Mouse (Mus musculus) thymus, postnatal 4 days (tissue): ENCODE results near the gene Crebbp.
"Not testable (repeated sequence)": the region's sequence is repeated elsewhere in the genome, so short reads cannot be mapped to it uniquely, and the experiment has no call there.

Experiments used
- DNase-seq: peaks from one replicate; pipeline ENCODE4 v3.0.0; 2021

The Crebbp gene

DNA sequence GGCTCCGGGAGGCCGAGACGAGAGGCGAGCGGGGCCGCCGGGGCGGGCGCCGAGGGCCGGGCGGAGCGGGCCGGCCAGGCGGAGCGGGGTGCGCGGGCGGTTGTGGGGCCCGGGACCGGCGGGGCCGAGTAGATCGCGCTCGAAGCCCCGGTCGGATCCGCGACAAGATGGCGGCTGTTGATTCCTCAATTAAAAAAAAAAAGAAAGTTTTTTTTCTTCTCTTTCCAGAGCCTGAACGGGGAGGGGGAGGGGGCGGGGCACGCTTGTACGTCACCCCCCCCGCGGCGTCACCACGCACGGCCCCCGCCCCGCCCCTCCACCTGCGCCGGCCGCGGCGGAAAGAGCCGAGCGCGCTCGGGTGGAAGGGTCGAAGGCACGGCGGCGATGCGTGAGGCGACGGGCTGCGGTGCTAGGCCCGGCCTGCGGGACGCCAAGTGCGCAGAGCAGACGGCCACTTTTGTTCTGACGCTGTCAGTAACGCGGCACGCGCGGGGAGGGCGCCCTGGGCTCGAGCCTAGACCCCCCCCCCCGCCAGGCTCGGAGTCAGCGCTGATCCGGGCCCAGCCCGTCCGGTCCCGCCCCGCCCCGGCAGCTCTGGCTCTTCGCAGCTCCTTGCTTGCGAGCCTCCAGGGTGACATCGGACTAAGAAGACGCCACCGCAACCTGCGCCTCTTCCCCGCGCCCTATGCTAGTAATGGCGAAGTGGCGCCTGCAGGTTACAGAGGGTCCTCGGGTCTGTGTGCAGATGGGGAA lies at the start of gene Crebbp:
Gene Crebbp, minus strand, starts transcription at position 199 of the 753 bp plus-strand sequence.
- DNase-seq = peak; percentile 98

GRCm38 (mm10) chr16:4263486-4263885 lies 49.7 kb upstream of the Crebbp start:
- no peak for DNase-seq

DNA sequence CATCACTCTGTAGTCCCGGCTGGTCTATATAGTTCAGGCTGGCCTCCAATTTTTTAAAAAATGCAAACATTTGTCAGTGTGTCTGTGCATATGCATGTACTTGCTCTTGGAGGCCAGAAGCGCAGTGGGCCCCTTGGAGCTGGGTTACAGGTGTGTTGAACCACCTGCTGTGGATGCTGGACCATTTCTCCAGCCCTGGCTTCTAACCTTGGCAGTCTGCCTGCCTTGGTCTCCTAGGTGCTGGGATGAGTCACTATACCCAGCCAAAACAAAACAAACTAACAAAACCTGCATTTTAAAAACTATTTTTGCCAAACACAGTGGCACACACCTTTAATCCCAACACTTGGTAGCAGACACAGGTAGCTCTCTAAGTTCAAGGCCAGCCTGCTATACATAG lies 43.7 kb upstream of the Crebbp start:
- DNase-seq = no peak

DNA sequence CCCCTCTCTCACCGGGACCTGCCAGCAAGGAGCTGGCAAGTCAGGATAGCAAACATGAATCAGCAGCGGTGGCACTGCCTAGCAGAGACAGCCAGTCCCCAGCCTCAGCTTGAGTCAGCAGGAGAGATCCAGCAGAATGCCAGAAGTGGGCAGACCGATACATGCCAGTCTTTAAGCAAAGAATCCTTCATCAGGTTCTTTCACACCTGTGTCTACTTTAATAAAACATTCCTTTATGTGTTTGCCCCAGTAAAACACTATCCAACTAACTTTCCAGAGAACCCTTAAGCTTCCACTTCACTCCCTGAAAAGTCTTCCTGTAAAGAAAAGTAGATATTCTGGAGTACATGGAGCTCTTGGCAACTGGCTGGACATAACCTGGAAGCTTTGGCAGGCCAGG lies 35.0 kb upstream of the Crebbp start:
- DNase-seq = no peak

- DNase-seq = not testable (repeated sequence)
Observed at GRCm38 (mm10) chr16:4245241-4245640, 31.4 kb upstream of the Crebbp start.

GRCm38 (mm10) chr16:4236131-4236530 lies 22.3 kb upstream of the Crebbp start:
- DNase-seq = no peak

DNA sequence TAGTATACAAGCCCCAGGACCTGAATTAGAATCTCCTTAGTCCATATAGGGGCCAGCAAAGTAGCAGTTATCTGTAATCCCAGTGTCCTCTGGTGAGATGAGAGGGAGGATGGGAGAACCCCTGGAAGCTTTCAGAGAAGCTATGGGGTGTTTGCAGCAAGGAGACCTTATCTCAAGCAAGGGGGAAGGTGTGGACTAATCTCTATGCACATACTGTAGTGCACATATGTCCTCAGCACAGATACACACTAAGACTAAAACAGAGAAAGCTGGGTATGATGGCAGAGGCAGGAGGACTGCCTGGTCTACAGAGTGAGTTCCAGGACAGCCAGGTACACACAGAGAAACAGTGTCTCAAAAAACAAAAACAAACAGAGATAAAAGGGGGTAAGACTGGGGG lies 21.8 kb upstream of the Crebbp start:
- DNase-seq = no peak

DNA sequence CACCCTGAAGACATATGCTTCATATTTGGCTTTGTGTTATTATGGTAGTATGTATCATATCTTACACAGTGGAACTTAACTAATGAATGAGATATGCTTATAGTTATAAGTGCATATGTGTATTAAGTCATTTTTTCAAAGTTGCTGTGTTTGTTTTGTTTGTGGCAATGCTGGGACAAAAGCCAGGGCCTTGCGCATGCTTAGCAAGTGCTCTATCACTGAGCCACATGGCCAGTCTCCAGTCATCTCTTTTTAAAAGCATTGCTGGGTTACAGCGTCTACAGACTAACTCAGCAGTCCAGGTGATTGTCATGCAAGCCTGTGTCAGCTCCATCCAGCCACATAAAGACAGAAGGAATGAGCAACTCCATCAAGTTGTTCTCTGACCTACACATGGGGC lies 12.0 kb upstream of the Crebbp start:
- no peak for DNase-seq

DNA sequence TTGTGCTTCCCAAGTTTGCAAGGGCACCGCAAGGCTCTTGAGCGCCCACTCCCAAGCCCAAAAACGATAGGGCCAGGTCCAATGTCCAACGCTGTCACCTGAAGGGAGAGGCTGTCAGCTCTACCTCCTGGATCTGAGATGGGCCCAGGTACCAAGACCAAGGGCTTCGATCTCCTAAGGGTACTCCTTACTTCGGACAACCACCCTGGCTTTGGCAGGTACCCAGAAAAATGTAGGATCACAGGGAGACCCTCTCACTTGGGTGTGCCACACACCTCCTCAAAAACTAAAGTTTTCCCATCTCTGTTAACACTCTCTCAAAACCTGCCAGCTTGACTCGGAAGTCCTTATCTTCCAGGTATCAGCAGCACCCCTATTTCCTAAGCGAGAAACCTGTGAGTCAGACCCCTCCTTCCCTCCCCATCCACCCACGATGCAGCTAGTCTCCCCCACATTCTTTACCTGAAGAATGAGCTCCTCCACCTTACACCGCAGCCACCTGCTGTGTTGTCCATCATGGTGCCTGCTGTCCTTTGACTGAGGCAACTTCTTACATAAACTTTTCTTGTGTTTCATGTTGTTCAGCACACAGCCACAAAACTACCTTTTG lies 939 bp upstream of the Crebbp start:
- no peak for DNase-seq

DNA sequence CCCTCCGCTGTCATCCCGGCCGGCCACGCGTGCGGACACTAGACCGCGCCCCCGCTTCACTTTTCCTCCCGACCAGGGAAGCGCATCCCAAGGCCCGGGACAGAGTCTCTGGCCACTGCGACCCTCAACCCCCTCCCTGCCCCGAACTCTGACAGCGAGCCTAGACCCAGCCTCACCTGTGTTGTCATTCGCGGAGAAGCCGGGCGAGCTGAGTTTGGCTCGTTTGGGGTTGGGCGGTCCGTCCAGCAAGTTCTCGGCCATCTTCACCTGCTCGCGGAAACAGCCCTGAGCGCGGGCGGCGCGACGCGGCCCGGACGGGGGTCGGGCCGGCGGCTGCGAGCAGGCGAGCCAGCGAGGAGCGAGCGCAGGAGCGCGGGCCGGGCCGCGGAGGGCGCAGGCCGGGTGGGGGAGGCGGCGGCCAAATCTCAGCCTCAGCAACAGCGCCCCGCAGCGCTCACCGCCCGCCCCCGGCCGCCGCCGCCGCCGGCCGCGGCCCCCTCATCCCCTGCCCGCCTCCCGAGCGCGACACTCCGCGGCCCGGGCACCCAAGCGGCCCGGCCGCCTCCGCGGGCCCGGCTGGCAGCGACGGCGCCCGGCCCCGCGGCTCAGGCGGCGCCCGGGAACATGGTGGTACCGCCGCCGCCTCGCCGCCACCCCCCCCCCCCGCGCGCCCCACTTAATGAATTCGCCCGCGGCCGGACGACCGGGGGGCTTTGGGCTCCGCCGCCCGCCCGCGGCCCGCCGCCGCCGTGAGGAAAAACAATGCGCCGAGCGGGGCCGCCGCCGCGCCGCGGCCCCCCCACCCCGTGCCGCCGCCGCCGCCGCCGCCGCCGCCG lies 616 bp downstream of the Crebbp start:
- DNase-seq = peak; percentile 84

- no peak for DNase-seq
Observed at GRCm38 (mm10) chr16:4212167-4212962, 1.4 kb downstream of the Crebbp start.

DNA sequence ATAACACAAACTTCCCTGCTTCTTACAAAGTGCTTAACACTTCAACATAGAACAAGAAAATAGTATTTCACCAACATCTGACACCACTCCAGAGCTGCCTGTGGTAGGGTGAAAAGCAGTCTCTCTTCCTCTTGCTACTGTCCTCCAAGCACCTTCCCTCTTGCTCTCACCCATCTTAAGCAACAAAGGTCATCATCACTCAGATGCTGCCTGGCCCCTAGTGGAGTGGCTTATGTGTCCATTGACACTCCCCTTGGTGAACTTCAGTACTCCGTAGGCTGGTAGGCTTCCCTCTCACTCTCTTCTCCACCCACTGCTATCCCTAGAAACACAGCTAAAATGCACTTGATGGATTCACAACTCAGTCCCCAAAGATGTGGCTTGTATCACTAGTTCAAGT lies 3.5 kb downstream of the Crebbp start:
- no peak for DNase-seq

DNA sequence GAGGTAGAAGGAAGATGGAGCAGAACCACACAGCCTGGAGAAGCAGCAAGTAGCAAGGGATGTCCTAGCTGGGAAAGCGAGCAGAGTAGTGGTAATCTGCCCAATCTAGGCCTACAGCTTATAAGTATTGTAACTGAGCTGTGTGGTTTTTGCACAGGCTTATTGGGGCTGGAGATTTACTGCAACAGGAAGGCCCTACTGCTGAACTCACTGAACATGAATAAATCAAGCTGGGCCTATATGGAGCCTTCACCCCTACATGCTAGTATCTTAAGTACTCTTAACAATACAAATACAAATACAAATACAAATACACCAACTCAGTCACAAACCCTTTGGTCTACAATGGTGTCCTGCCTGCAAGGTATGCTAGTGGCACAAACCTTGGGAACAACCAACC lies 10.2 kb downstream of the Crebbp start:
- no peak for DNase-seq

GRCm38 (mm10) chr16:4199995-4200394 lies 13.8 kb downstream of the Crebbp start:
- no peak for DNase-seq

GRCm38 (mm10) chr16:4199566-4199965 lies 14.2 kb downstream of the Crebbp start:
- no peak for DNase-seq

GRCm38 (mm10) chr16:4198004-4198403 lies 15.8 kb downstream of the Crebbp start:
- DNase-seq = no peak

GRCm38 (mm10) chr16:4190166-4190565 lies 23.6 kb downstream of the Crebbp start:
- DNase-seq = no peak

- DNase-seq = no peak
Observed at GRCm38 (mm10) chr16:4175134-4175533, 38.7 kb downstream of the Crebbp start.

- DNase-seq = no peak
Observed at GRCm38 (mm10) chr16:4169530-4169929, 44.3 kb downstream of the Crebbp start.

- DNase-seq = no peak
Observed at GRCm38 (mm10) chr16:4168476-4168875, 45.3 kb downstream of the Crebbp start.

DNA sequence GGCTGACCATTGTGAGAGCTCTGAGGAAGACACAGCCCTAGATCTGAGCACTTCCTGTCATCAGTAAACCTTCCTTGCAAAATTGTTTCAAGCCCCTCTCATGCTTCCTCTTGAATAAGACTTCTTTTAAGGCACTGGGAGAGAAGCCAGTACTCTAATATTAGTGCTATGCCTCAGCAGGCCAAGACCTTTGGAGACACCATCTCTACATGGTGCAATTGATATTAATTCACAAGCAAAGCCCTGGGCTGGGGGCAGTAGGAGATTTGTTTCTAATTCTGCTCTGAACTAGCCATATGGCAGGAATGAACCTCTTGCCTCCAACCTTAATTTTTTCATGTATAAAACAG lies 52.9 kb downstream of the Crebbp start:
- no peak for DNase-seq

DNA sequence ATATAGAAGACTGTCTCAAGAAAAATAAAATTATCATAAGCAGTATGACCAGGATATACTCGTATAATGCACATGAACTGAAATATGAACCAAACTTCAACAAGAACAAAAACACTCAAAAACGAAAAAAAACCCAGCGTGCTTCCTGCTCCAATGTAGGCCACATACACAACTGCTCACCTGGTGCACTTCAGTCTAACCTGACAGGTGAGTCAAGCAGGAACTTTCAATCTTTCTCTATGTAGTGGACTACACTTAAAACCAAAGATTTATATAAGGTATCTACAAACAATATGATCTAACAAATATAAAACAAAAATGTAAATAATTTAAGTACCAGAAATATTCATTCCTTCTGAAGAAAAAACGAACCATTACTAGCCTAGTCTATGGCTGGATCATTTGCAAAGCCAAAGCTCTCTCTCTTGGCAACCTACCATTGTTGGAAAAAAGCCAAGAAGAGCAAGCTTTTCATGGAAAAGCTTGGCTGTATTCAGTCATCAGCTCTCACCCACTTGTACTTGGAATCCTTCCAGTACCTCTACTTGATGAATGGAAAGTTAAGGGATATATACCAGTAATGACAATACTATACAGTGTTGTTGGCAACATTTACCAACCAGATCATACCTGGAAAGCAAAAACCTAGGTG lies 53.4 kb downstream of the Crebbp start:
- no peak for DNase-seq

GRCm38 (mm10) chr16:4153121-4153520 lies 60.7 kb downstream of the Crebbp start:
- no peak for DNase-seq
